Mouse (Mus musculus): ENCODE data around the gene Dnajc5.

The Dnajc5 gene

DNA sequence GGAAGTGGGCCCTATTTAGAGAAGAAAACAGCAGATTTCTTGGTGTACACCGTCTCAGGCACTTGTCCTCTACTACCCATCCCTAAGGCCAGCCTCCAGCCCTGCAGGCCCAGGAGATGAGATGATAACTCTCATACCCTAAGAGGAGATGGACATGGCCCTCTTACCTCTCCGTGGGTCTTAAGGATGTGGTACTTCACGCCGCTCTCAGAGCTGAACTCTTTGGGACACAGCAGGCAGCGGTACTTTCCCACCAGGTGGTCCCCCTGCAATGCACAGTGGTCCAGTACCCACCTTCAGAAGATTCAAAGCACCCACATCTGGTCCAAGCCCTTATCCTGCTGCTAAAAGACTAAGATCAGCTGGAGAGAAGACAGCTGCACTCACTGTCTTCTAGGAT, 65.2 kb downstream of the Dnajc5 start:
- Histone ChIP-seq H3K9me3 (ENCODE audit: low read length) (no peaks in the 10 kb centered on the region), H3K4me1 (replicated peaks; ENCODE audit: low read depth, low read length) (peaks cover 30% of the 10 kb centered on the region), H3K36me3 (ENCODE audit: insufficient read depth, low read length) (peaks cover 75% of the 10 kb centered on the region), H3K27me3 (ENCODE audit: insufficient read depth, low read length) (no peaks in the 10 kb centered on the region), H3K4me3 (replicated peaks; ENCODE audit: low read length) (no peak overlapping the region)
- no peak for TF ChIP-seq POU5F1 (IDR thresholded peaks at IDR 0.05; ENCODE audit: borderline replicate concordance, low read length)
- no peak for TF ChIP-seq CTCF (conservative IDR thresholded peaks at IDR 0.05; ENCODE audit: low read length)
- TF ChIP-seq NANOG (IDR thresholded peaks at IDR 0.05; ENCODE audit: borderline replicate concordance, low read length), result no peak

DNA sequence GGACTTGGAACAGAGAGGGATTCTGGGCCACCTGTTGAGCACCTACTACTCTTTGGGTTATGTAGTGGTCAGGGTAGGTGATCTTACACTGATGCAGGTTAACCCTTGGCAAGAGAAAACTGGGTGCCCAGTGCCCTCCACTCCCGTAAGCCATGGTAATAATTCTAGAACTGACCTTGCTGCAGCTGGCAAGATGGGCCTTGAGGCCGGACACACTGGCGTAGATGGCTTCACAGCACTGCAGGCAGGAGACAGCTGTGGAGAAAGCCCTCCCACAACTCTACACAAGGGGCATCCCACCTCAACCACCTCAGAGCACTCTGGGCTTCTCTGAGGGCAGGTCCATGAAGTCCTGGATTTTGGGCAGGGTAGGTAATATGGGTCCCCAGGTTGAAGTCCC, 65.8 kb downstream of the Dnajc5 start:
- Histone ChIP-seq H3K4me1 (replicated peaks; ENCODE audit: low read depth, low read length) (peaks cover 32% of the 10 kb centered on the region), H3K9me3 (ENCODE audit: low read length) (no peaks in the 10 kb centered on the region), H3K36me3 (ENCODE audit: insufficient read depth, low read length) (peaks cover 81% of the 10 kb centered on the region), H3K4me3 (replicated peaks; ENCODE audit: low read length) (no peak overlapping the region), H3K27me3 (ENCODE audit: insufficient read depth, low read length) (no peaks in the 10 kb centered on the region)
- no peak for TF ChIP-seq POU5F1 (IDR thresholded peaks at IDR 0.05; ENCODE audit: borderline replicate concordance, low read length)
- no peak for TF ChIP-seq NANOG (IDR thresholded peaks at IDR 0.05; ENCODE audit: borderline replicate concordance, low read length)
- TF ChIP-seq CTCF (conservative IDR thresholded peaks at IDR 0.05; ENCODE audit: low read length), result no peak

DNA sequence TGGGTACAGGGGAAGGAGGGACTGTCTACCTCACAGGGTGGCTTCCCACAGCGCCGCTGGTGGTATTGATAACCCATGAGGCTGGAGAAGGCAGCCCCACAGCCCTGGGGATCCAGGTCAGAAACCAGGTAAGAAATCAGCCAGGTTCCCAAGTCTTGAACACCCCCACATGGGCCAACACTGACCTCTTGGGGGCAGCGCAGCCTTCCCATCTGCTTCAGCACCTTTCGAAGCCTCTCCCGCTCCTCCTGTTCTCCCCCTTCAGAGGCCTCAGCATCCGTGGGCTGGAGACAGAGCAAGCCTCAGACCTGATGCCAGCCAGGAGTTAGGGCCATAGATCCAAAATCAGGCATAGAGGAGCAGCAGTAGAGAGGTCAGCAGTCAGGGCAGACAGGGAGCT, 67.5 kb downstream of the Dnajc5 start:
- H3K4me3 ChIP-seq (replicated peaks; ENCODE audit: low read length), result no peak overlapping the region
- no peaks in the 10 kb centered on the region for H3K27me3 ChIP-seq (ENCODE audit: insufficient read depth, low read length)
- no peaks in the 10 kb centered on the region for H3K9me3 ChIP-seq (ENCODE audit: low read length)
- TF ChIP-seq POU5F1 (IDR thresholded peaks at IDR 0.05; ENCODE audit: borderline replicate concordance, low read length) (no peak), CTCF (conservative IDR thresholded peaks at IDR 0.05; ENCODE audit: low read length) (no peak), NANOG (IDR thresholded peaks at IDR 0.05; ENCODE audit: borderline replicate concordance, low read length) (no peak)
- peaks cover 28% of the 10 kb centered on the region for H3K4me1 ChIP-seq (replicated peaks; ENCODE audit: low read depth, low read length)
- peaks cover 78% of the 10 kb centered on the region for H3K36me3 ChIP-seq (ENCODE audit: insufficient read depth, low read length)

DNA sequence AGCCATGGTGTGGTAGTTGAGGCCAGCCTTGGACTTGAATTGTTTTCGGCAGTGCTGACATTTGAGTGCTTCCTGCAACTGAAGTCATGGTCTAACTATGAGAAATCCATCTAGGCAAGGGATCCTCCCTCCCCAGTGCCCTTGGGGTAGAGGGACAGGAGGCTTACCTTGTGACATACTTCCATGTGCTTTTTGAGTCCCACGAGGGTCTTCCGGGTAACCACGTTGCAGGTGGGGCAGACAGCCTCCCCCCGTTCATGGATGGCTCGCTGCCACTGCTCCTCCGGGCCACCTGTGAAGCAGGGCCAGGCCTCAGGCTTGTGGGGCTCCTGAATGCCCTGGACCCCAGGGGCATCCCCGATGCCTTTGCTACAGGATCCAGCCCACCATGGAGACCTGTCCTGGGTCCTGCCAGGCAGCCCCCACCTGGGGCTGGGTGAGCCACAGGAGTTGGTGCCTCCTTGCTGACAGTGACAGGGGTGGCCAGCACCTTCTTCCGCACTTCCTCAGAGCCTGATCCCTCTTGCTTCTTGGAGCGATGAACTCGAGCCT, 68.0 kb downstream of the Dnajc5 start:
- Histone ChIP-seq H3K9me3 (ENCODE audit: low read length) (no peaks in the 10 kb centered on the region), H3K27me3 (ENCODE audit: insufficient read depth, low read length) (no peaks in the 10 kb centered on the region), H3K4me3 (replicated peaks; ENCODE audit: low read length) (no peak overlapping the region), H3K36me3 (ENCODE audit: insufficient read depth, low read length) (peaks cover 78% of the 10 kb centered on the region), H3K4me1 (replicated peaks; ENCODE audit: low read depth, low read length) (peaks cover 33% of the 10 kb centered on the region)
- no peak for TF ChIP-seq NANOG (IDR thresholded peaks at IDR 0.05; ENCODE audit: borderline replicate concordance, low read length)
- no peak for TF ChIP-seq POU5F1 (IDR thresholded peaks at IDR 0.05; ENCODE audit: borderline replicate concordance, low read length)
- TF ChIP-seq CTCF (conservative IDR thresholded peaks at IDR 0.05; ENCODE audit: low read length), result no peak

DNA sequence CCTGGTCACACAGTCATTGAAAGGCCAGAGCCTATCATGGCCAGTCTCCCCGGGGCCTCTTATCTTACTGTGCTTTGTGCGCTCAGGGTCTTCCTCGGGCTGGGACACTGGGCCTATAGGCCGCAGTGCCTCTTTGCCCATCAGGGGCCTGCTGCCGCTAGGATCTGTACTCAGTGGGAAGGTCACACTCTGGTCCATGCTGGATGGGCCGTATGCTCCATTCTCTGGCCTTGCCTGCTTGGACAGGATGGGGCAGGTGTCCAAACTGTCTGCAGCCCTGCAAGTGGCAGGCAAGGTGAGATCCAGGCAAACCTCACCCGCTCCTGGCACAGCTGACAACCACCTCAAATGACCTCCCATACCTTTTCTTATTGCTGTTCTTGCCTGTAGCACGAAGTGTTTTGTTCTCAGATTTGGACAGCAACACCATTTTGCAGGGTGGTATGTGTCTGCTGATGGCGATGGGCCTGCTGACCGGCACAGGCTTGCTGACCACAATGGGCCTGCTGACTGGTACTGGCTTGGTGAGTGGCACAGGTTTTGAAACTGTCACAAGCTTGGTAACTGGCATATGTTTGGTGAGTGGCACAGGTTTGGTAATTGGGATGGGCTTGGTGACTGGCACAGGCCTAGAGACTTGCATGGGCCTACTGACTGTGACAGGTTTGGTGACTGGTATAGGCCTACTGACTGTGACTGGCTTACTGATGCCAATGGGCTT, 68.9 kb downstream of the Dnajc5 start:
- Histone ChIP-seq H3K9me3 (ENCODE audit: low read length) (no peaks in the 10 kb centered on the region), H3K4me3 (replicated peaks; ENCODE audit: low read length) (no peak overlapping the region), H3K27me3 (ENCODE audit: insufficient read depth, low read length) (no peaks in the 10 kb centered on the region), H3K36me3 (ENCODE audit: insufficient read depth, low read length) (peaks cover 69% of the 10 kb centered on the region), H3K4me1 (replicated peaks; ENCODE audit: low read depth, low read length) (peaks cover 33% of the 10 kb centered on the region)
- TF ChIP-seq NANOG (IDR thresholded peaks at IDR 0.05; ENCODE audit: borderline replicate concordance, low read length) (no peak), POU5F1 (IDR thresholded peaks at IDR 0.05; ENCODE audit: borderline replicate concordance, low read length) (no peak), CTCF (conservative IDR thresholded peaks at IDR 0.05; ENCODE audit: low read length) (no peak)

DNA sequence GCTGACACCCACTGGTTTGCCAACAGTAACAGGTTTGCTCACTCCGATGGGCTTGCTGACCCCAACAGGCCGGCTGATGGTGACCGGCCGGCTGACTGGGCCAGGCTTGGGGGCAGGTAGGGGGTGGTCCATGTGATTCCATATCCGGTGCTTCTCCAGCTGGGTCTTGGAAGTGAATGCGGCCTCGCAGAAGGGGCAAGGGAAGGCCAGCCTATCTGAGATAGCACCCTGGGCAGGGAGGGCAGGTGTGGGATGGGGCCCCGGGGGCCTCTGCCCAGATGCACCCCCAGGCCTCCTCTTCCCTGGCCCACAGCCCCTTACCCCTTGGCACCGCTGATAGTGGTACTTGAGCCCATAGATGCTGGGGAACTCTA, 69.4 kb downstream of the Dnajc5 start:
- TF ChIP-seq POU5F1 (IDR thresholded peaks at IDR 0.05; ENCODE audit: borderline replicate concordance, low read length) (no peak), NANOG (IDR thresholded peaks at IDR 0.05; ENCODE audit: borderline replicate concordance, low read length) (no peak), CTCF (conservative IDR thresholded peaks at IDR 0.05; ENCODE audit: low read length) (no peak)
- H3K4me1 ChIP-seq (replicated peaks; ENCODE audit: low read depth, low read length), result peaks cover 33% of the 10 kb centered on the region
- peaks cover 64% of the 10 kb centered on the region for H3K36me3 ChIP-seq (ENCODE audit: insufficient read depth, low read length)
- H3K4me3 ChIP-seq (replicated peaks; ENCODE audit: low read length), result no peak overlapping the region
- no peaks in the 10 kb centered on the region for H3K9me3 ChIP-seq (ENCODE audit: low read length)
- H3K27me3 ChIP-seq (ENCODE audit: insufficient read depth, low read length), result no peaks in the 10 kb centered on the region

DNA sequence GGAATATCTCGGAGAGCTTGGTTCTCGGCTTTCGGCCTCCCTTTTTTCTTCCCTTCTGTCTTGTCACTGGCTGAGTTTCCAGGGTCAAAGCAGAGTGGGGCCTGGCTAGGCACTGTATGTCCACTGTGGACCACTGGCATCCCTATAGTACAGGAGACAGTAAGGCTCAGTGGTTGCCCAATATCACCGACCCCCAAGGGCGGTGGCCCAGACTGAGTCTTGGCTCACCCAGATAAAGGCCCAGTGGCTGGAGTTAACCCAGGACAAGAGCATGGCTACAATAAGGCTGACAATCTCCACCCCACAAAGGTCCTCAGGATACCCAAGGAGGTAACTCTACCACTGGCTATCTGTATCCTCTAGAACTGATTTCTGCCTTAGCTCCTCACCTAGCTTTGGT, 70.2 kb downstream of the Dnajc5 start:
- Histone ChIP-seq H3K27me3 (ENCODE audit: insufficient read depth, low read length) (no peaks in the 10 kb centered on the region), H3K36me3 (ENCODE audit: insufficient read depth, low read length) (peaks cover 60% of the 10 kb centered on the region), H3K4me1 (replicated peaks; ENCODE audit: low read depth, low read length) (peaks cover 33% of the 10 kb centered on the region), H3K4me3 (replicated peaks; ENCODE audit: low read length) (no peak overlapping the region), H3K9me3 (ENCODE audit: low read length) (no peaks in the 10 kb centered on the region)
- no peak for TF ChIP-seq POU5F1 (IDR thresholded peaks at IDR 0.05; ENCODE audit: borderline replicate concordance, low read length)
- no peak for TF ChIP-seq NANOG (IDR thresholded peaks at IDR 0.05; ENCODE audit: borderline replicate concordance, low read length)
- no peak for TF ChIP-seq CTCF (conservative IDR thresholded peaks at IDR 0.05; ENCODE audit: low read length)

DNA sequence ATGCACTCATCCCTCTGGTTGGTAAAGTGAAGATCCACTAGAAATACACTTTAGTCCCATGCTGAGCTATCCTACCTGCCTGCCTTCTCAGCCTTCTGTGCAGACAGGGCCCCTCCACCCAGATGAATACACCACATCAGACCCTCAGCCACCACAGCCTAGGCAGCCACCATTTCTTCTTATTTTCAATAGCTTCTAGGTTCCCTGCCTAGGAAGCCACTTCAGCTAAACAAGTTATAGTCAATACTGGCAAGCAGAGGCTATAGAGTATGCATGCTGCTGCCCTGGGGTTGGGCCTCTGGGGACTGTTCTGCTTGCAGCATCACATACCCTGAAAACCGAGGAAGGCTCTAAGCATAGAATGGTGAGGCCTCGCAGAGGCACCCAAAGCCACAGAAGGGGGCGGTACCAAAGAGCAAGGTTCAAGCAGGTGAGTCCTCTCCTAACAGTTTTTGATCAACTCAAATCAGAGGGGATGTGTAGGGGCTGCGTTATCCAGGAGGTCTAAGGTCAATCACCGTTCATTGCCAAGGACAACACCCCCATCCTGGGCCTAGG, 71.3 kb downstream of the Dnajc5 start, which contains the start of gene Prpf6:
TSS of gene Prpf6 (plus strand) at position 341 of the 558 bp plus-strand sequence.
- H3K4me3 ChIP-seq (replicated peaks; ENCODE audit: low read length), result peak within 1 kb of the TSS; percentile 95
- no peaks in the 10 kb centered on the region for H3K9me3 ChIP-seq (ENCODE audit: low read length)
- H3K27me3 ChIP-seq (ENCODE audit: insufficient read depth, low read length), result no peaks in the 10 kb centered on the region
- TF ChIP-seq NANOG (IDR thresholded peaks at IDR 0.05; ENCODE audit: borderline replicate concordance, low read length) (no peak), POU5F1 (IDR thresholded peaks at IDR 0.05; ENCODE audit: borderline replicate concordance, low read length) (no peak), CTCF (conservative IDR thresholded peaks at IDR 0.05; ENCODE audit: low read length) (no peak)
- peaks cover 59% of the 10 kb centered on the region for H3K36me3 ChIP-seq (ENCODE audit: insufficient read depth, low read length)
- H3K4me1 ChIP-seq (replicated peaks; ENCODE audit: low read depth, low read length), result peaks cover 39% of the 10 kb centered on the region
